In genomic region chr5:111535978-111536377, GRCm38 (mm10) we compare ENCODE assay signal across 8 mouse cellular contexts.
DNase-seq lines count a peak whose midpoint lies in the region; ATAC-seq and TF ChIP-seq lines count a peak whose summit lies in the region.

No protein-coding gene starts in this region.

- H3K4me1 ChIP-seq in heart, embryonic 13.5 days = peaks cover 70% of the 10 kb centered on the region
- peaks cover 50% of the 10 kb centered on the region for H3K4me1 ChIP-seq in neural tube, embryonic 12.5 days
- peaks cover 13% of the 10 kb centered on the region; the same call in 1 of the 2 replicates for H3K4me1 ChIP-seq in cerebellum, adult 2 months (ENCODE audit: control insufficient read depth, insufficient read depth, low read length)

- peak; percentile 67 to 82 for DNase-seq in cerebellum, postnatal 10 days
- no peak for DNase-seq in cerebellum, adult 9-11 months
- DNase-seq in embryo, embryonic 10.5 days (ENCODE audit: low spot score) = peak; percentile 72
- DNase-seq in kidney, postnatal 14 days = peak; percentile 81
- DNase-seq in urinary bladder, postnatal 14 days (ENCODE audit: low spot score) = no peak
- no peak for DNase-seq in cerebellum, adult 2 months

- H3K27me3 ChIP-seq in heart, embryonic 13.5 days (replicated peaks) = peaks cover 71% of the 10 kb centered on the region
- no peaks in the 10 kb centered on the region; the same call in 1 of the 2 replicates for H3K27me3 ChIP-seq in neural tube, embryonic 12.5 days (replicated peaks)
- no peaks in the 10 kb centered on the region for H3K27me3 ChIP-seq in cerebellum, adult 2 months (ENCODE audit: control insufficient read depth, insufficient read depth, low read length)

- TF ChIP-seq POLR2A in cerebellum, adult 2 months (IDR thresholded peaks at IDR 0.05; ENCODE audit: borderline replicate concordance, insufficient read depth, low read length) = no peak

- H3K4me3 ChIP-seq in heart, embryonic 13.5 days = no peak overlapping the region
- no peak overlapping the region for H3K4me3 ChIP-seq in neural tube, embryonic 12.5 days
- no peak overlapping the region for H3K4me3 ChIP-seq in cerebellum, adult 2 months (replicated peaks; ENCODE audit: insufficient read depth, low read depth, low read length)

- peak; percentile 63; the same call in 1 of the 2 replicates for ATAC-seq in heart, embryonic 13.5 days (ENCODE audit: extremely low read depth, insufficient number of reproducible peaks, low FRiP score, low TSS enrichment)
- ATAC-seq in neural tube, embryonic 12.5 days (ENCODE audit: low FRiP score, low read depth) = 0 out of 2 replicates have a peak, but pooled peaks have one; percentile 22

- 10% methylated on average over 13 of the region's 13 CpGs for WGBS in heart, embryonic 13.5 days
- 5% methylated on average over 13 of the region's 13 CpGs for WGBS in neural tube, embryonic 12.5 days
- 20% methylated on average over 13 of the region's 13 CpGs for WGBS in cerebellum, adult 2 months

- no peak overlapping the region for H3K9ac ChIP-seq in heart, embryonic 13.5 days
- H3K9ac ChIP-seq in neural tube, embryonic 12.5 days = no peak overlapping the region

- H3K27ac ChIP-seq in heart, embryonic 13.5 days (replicated peaks) = peak overlapping the region; percentile 67
- H3K27ac ChIP-seq in neural tube, embryonic 12.5 days = no peak overlapping the region
- H3K27ac ChIP-seq in cerebellum, adult 2 months (ENCODE audit: insufficient read depth, low read length) = no peak overlapping the region

- no peaks in the 10 kb centered on the region for H3K9me3 ChIP-seq in heart, embryonic 13.5 days
- H3K9me3 ChIP-seq in neural tube, embryonic 12.5 days = no peaks in the 10 kb centered on the region

- no peaks in the 10 kb centered on the region for H3K36me3 ChIP-seq in heart, embryonic 13.5 days
- H3K36me3 ChIP-seq in neural tube, embryonic 12.5 days = no peaks in the 10 kb centered on the region

- H3K4me2 ChIP-seq in heart, embryonic 13.5 days = peak overlapping the region; percentile 2; the same call in 1 of the 2 replicates
- peak overlapping the region; percentile 15 for H3K4me2 ChIP-seq in neural tube, embryonic 12.5 days (replicated peaks)

- TF ChIP-seq CTCF in cerebellum, adult 2 months (IDR thresholded peaks at IDR 0.05; ENCODE audit: borderline replicate concordance, insufficient read depth, low read depth, low read length) = no peak

Comparison
In these comparisons a context has a peak if more than half of its experiments do, and no peak if none do; other contexts are left out.
1. DNase-seq: peak in cerebellum, postnatal 10 days (2 of 2), embryo, embryonic 10.5 days (single experiment) and kidney, postnatal 14 days (single experiment); none in cerebellum, adult 9-11 months (single experiment), urinary bladder, postnatal 14 days (single experiment) and cerebellum, adult 2 months (0 of 2).